Mouse (Mus musculus): ENCODE results near the gene Lrrc9.
A peak's percentile ranks its signal among the peaks of the same experiment; 100 is the strongest.

The Lrrc9 gene

GRCm38 (mm10) chr12:72476773-72477450 is 35.2 kb downstream of the Lrrc9 start:
- no peak for DNase-seq

- no peak for DNase-seq
Observed at GRCm38 (mm10) chr12:72482226-72482625, 40.6 kb downstream of the Lrrc9 start.

GRCm38 (mm10) chr12:72484872-72485271 is 43.2 kb downstream of the Lrrc9 start:
- no peak for DNase-seq

- no peak for DNase-seq
Observed at GRCm38 (mm10) chr12:72487498-72487897, 45.8 kb downstream of the Lrrc9 start.

GRCm38 (mm10) chr12:72489995-72490394 is 48.3 kb downstream of the Lrrc9 start:
- no peak for DNase-seq

GRCm38 (mm10) chr12:72491063-72491719 is 49.5 kb downstream of the Lrrc9 start:
- no peak for DNase-seq

GRCm38 (mm10) chr12:72496866-72497600 is 55.4 kb downstream of the Lrrc9 start:
- no peak for DNase-seq

- no peak for DNase-seq
Observed at GRCm38 (mm10) chr12:72509606-72510005, 67.9 kb downstream of the Lrrc9 start.

- no peak for DNase-seq
Observed at GRCm38 (mm10) chr12:72515446-72515845, 73.8 kb downstream of the Lrrc9 start.

- DNase-seq, result no peak
Observed at GRCm38 (mm10) chr12:72518114-72518728, 76.6 kb downstream of the Lrrc9 start.

GRCm38 (mm10) chr12:72519352-72519751 is 77.7 kb downstream of the Lrrc9 start:
- no peak for DNase-seq

- DNase-seq, result no peak
Observed at GRCm38 (mm10) chr12:72519855-72520254, 78.2 kb downstream of the Lrrc9 start.

- DNase-seq, result peak; percentile 58
Observed at GRCm38 (mm10) chr12:72520645-72521044, 79.0 kb downstream of the Lrrc9 start.

GRCm38 (mm10) chr12:72525588-72525987 is 83.9 kb downstream of the Lrrc9 start:
- no peak for DNase-seq

GRCm38 (mm10) chr12:72532303-72532702 is 90.6 kb downstream of the Lrrc9 start:
- DNase-seq, result no peak

- no peak for DNase-seq
Observed at GRCm38 (mm10) chr12:72533986-72534385, 92.3 kb downstream of the Lrrc9 start.

- no peak for DNase-seq
Observed at GRCm38 (mm10) chr12:72535599-72535998, 93.9 kb downstream of the Lrrc9 start.

GRCm38 (mm10) chr12:72536021-72536597 is 94.4 kb downstream of the Lrrc9 start, which contains the start of gene Pcnx4:
Gene Pcnx4, plus strand, starts transcription at chr12:72536383.
- peak; percentile 96 for DNase-seq

- no peak for DNase-seq
Observed at GRCm38 (mm10) chr12:72538571-72538970, 96.9 kb downstream of the Lrrc9 start.

- DNase-seq, result no peak
Observed at GRCm38 (mm10) chr12:72554347-72554746, 112.7 kb downstream of the Lrrc9 start.

GRCm38 (mm10) chr12:72564281-72564795 is 122.7 kb downstream of the Lrrc9 start:
- DNase-seq, result no peak
